Mouse (Mus musculus) colon, adult 2 months (tissue): ENCODE measurements around the gene Blzf1. TPM values are rescaled to one million over a fixed set of nuclear protein-coding genes. Genes with fewer than 3 reads are reported as not detected.

Experiments
- polyA plus RNA-seq: library from polyadenylated mRNA; depleted of rRNA; stranded (reverse); fragments of >200 nt; gene quantifications from 2 replicates; pipeline ENCODE4 v1.2.3, GENCODE M21; 2012; rRNA removed

Gene Blzf1
- 1.6 and 2.0 TPM in 2 replicates for polyA plus RNA-seq

GRCm38 (mm10) chr1:164307124-164307751 lies at the start of gene Blzf1:
Gene Blzf1 (minus strand): TSS chr1:164307489.

GRCm38 (mm10) chr1:164303821-164304220 lies 3.5 kb downstream of the Blzf1 start, which contains the start of gene Nme7:
Gene Nme7 (plus strand): TSS chr1:164304121.

GRCm38 (mm10) chr1:164275455-164275954 lies 31.8 kb downstream of the Blzf1 start, which contains the start of gene Ccdc181:
Gene Ccdc181 (plus strand): TSS chr1:164275585.

GRCm38 (mm10) chr1:164248465-164249331 lies 58.6 kb downstream of the Blzf1 start, which contains the start of gene Slc19a2:
Gene Slc19a2 (plus strand): TSS chr1:164249046.

Other genes with a start within 250 kb of the Blzf1 start
- 0.33 and 1.4 TPM in 2 replicates for gene Sell, start 245.5 kb downstream of the Blzf1 start, polyA plus RNA-seq
- 0.65 and 3.2 TPM in 2 replicates for gene Selp, start 192.2 kb downstream of the Blzf1 start, polyA plus RNA-seq
- gene F5, start 155.7 kb downstream of the Blzf1 start, polyA plus RNA-seq = 0.13 and 0.21 TPM in 2 replicates
- 7.3 and 10.0 TPM in 2 replicates for gene Slc19a2, start 58.4 kb downstream of the Blzf1 start, polyA plus RNA-seq
- gene Ccdc181, start 31.9 kb downstream of the Blzf1 start, polyA plus RNA-seq = 1.3 and 1.6 TPM in 2 replicates
- gene Nme7, start 3.4 kb downstream of the Blzf1 start, polyA plus RNA-seq = 4.5 and 4.7 TPM in 2 replicates
- 445 and 462 TPM in 2 replicates for gene Atp1b1, start 150.9 kb upstream of the Blzf1 start, polyA plus RNA-seq